Mouse (Mus musculus) bone marrow macrophage, adult 2 months (primary cell): ENCODE results near the gene Cdx2. TPM values are rescaled to one million over a fixed set of nuclear protein-coding genes. Genes with fewer than 3 reads are reported as not detected.

ENCODE experiments used
- H3K27ac ChIP-seq: 2 replicates; pipeline ENCODE4 v1.5.1; 2012; ENCODE audit warnings: low read depth, low read length; ENCODE audit not compliant: insufficient read depth
- H3K4me1 ChIP-seq: 2 replicates; pipeline ENCODE4 v1.6.1; 2012; ENCODE audit warnings: low read length; ENCODE audit not compliant: control insufficient read depth, insufficient read depth
- H3K4me3 ChIP-seq: 2 replicates; pipeline ENCODE4 v1.5.1; 2012; ENCODE audit warnings: mild to moderate bottlenecking, low read length, moderate library complexity; ENCODE audit not compliant: insufficient read depth
- CTCF ChIP-seq: IDR thresholded peaks from 2 replicates; pipeline ENCODE4 v1.5.1; 2012; ENCODE audit warnings: low read depth, mild to moderate bottlenecking, low read length, moderate library complexity
- POLR2A ChIP-seq: IDR thresholded peaks from 2 replicates; pipeline ENCODE4 v1.6.1; 2012; ENCODE audit warnings: mild to moderate bottlenecking, low read depth, low read length, borderline replicate concordance
- polyA plus RNA-seq: library from polyadenylated mRNA; stranded (reverse); fragments of >200 nt; gene quantifications from 2 replicates; pipeline ENCODE4 v1.2.4, GENCODE M21; 2012; ENCODE audit not compliant: missing spikeins, insufficient read depth, insufficient read length

The Cdx2 gene
- polyA plus RNA-seq, 1 experiment: not detected

GRCm38 (mm10) chr5:147305856-147306637 is 1.0 kb downstream of the Cdx2 start:
- Histone ChIP-seq H3K4me1 (no peaks in the 10 kb centered on the region), H3K27ac (no peak overlapping the region), H3K4me3 (no peak overlapping the region)
- TF ChIP-seq POLR2A (no peak), CTCF (no peak)

GRCm38 (mm10) chr5:147305166-147305565 is 1.9 kb downstream of the Cdx2 start:
- Histone ChIP-seq H3K27ac (no peak overlapping the region), H3K4me3 (no peak overlapping the region), H3K4me1 (no peaks in the 10 kb centered on the region)
- TF ChIP-seq CTCF (no peak), POLR2A (no peak)

- Histone ChIP-seq H3K27ac (no peak overlapping the region), H3K4me1 (no peaks in the 10 kb centered on the region), H3K4me3 (no peak overlapping the region)
- TF ChIP-seq POLR2A: no peak
- TF ChIP-seq CTCF: no peak
These were observed 2.6 kb downstream of the Cdx2 start for GRCm38 (mm10) chr5:147304276-147305155.

- H3K4me3 ChIP-seq: no peak overlapping the region
- TF ChIP-seq CTCF (no peak), POLR2A (no peak)
- no peaks in the 10 kb centered on the region; the same call in 1 of the 2 replicates for H3K4me1 ChIP-seq
- no peak overlapping the region for H3K27ac ChIP-seq
These were observed 4.2 kb downstream of the Cdx2 start for GRCm38 (mm10) chr5:147302746-147303400.

- Histone ChIP-seq H3K4me3 (no peak overlapping the region), H3K27ac (no peak overlapping the region), H3K4me1 (no peaks in the 10 kb centered on the region; the same call in 1 of the 2 replicates)
- TF ChIP-seq POLR2A: no peak
- no peak for TF ChIP-seq CTCF
These were observed 4.9 kb downstream of the Cdx2 start for GRCm38 (mm10) chr5:147302141-147302540.

- no peak overlapping the region for H3K4me3 ChIP-seq
- no peak for TF ChIP-seq POLR2A
- no peak for TF ChIP-seq CTCF
- no peak overlapping the region for H3K27ac ChIP-seq
These were observed 5.3 kb downstream of the Cdx2 start for GRCm38 (mm10) chr5:147301781-147302070.

GRCm38 (mm10) chr5:147300917-147301780 is 5.9 kb downstream of the Cdx2 start:
- Histone ChIP-seq H3K4me1 (no peaks in the 10 kb centered on the region; the same call in 1 of the 2 replicates), H3K4me3 (no peak overlapping the region), H3K27ac (no peak overlapping the region)
- TF ChIP-seq CTCF (no peak), POLR2A (no peak)

More at GRCm38 (mm10) chr5:147301781-147302070, 5.3 kb downstream of the Cdx2 start:
- no peaks in the 10 kb centered on the region; the same call in 1 of the 2 replicates for H3K4me1 ChIP-seq

GRCm38 (mm10) chr5:147300001-147300363 is 7.1 kb downstream of the Cdx2 start:
- TF ChIP-seq CTCF (no peak), POLR2A (no peak)

More at GRCm38 (mm10) chr5:147300001-147300363, 7.1 kb downstream of the Cdx2 start:
- H3K4me1 ChIP-seq: no peaks in the 10 kb centered on the region; the same call in 1 of the 2 replicates
- H3K27ac ChIP-seq: no peak overlapping the region
- no peak overlapping the region for H3K4me3 ChIP-seq
